Mouse (Mus musculus) kidney, adult 2 months (tissue): Measurements from ENCODE around the gene Kif1bp. TPM values are rescaled to one million over a fixed set of nuclear protein-coding genes. Genes with fewer than 3 reads are reported as not detected.

Experiments used
- DNase-seq: peaks from one replicate; pipeline ENCODE4 v3.0.0; 2021
- H3K27ac ChIP-seq: fragments of 200-500 bp; 2 replicates; pipeline ENCODE4 v1.5.1; 2012; ENCODE audit warnings: low read depth, low read length, control low read depth, inconsistent platforms; ENCODE audit not compliant: insufficient read depth
- H3K27me3 ChIP-seq: fragments of 200-500 bp; replicated peaks from 2 replicates; pipeline ENCODE4 v1.6.1; 2012; ENCODE audit warnings: mild to moderate bottlenecking, moderate library complexity, low read length, inconsistent platforms; ENCODE audit not compliant: control insufficient read depth, insufficient read depth
- H3K36me3 ChIP-seq: fragments of 200-500 bp; 2 replicates; pipeline ENCODE4 v1.6.1; 2012; ENCODE audit warnings: mild to moderate bottlenecking, moderate library complexity, low read length, inconsistent platforms; ENCODE audit not compliant: control insufficient read depth, insufficient read depth
- H3K4me1 ChIP-seq: fragments of 200-500 bp; 2 replicates; pipeline ENCODE4 v1.6.1; 2011; ENCODE audit warnings: low read length; ENCODE audit not compliant: control insufficient read depth, insufficient read depth
- H3K4me3 ChIP-seq: fragments of 200-500 bp; 2 replicates; pipeline ENCODE4 v1.5.1; 2011; ENCODE audit warnings: mild to moderate bottlenecking, low read depth, low read length, control low read depth; ENCODE audit not compliant: insufficient read depth
- CTCF ChIP-seq: fragments of 200-500 bp; conservative IDR thresholded peaks from 2 replicates; pipeline ENCODE4 v1.5.1; 2011; ENCODE audit warnings: low read depth, mild to moderate bottlenecking, control low read depth, low read length, moderate library complexity, mixed read lengths; ENCODE audit not compliant: insufficient read depth, insufficient read length
- POLR2A ChIP-seq: fragments of 200-500 bp; IDR thresholded peaks from one replicate; pipeline ENCODE4 v1.6.1; 2011; ENCODE audit warnings: low read depth, low read length, control low read depth
- WGBS: fragments of 180-500 bp; shearing (Covaris S2); methylation state at CpG from one replicate; pipeline ENCODE4 v1.1.7; 2018; 5-methylcytosine and 5-hydroxymethylcytosine counted together
- polyA plus RNA-seq: library from polyadenylated mRNA; depleted of rRNA; stranded (reverse); fragments of >200 nt; gene quantifications from 2 replicates; pipeline ENCODE4 v1.2.3, GENCODE M21; 2012

Gene Kif1bp
- polyA plus RNA-seq, 1 experiment, result 31.0 TPM

DNA sequence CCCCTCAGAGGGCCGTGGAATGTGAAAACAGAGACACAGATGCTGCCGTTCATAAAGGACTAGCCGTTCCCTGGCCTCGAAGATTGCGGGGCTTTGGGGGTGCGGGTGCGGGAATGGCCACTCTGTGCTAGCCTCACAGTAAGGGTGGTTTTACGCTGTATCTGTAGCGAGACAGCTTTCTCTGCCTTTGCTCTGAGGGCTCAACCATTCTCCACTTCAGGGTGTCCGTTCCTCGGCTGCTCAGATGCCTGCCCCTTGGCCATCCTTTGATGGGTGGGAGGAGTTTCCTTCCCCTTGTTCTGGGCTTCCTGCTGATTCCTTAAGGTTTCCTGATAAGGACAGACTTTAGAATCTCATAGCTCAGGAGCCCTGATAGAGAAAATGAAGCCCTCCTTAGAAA lies 69.8 kb downstream of the Kif1bp start:
- Histone ChIP-seq H3K4me1 (no peaks in the 10 kb centered on the region), H3K27ac (peak overlapping the region; percentile 82), H3K27me3 (no peaks in the 10 kb centered on the region), H3K4me3 (peak overlapping the region; percentile 50), H3K36me3 (no peaks in the 10 kb centered on the region)
- WGBS, result 4% methylated on average over 11 of the region's 11 CpGs
- peak; percentile 79 for DNase-seq
- TF ChIP-seq CTCF, result no peak
- no peak for TF ChIP-seq POLR2A

DNA sequence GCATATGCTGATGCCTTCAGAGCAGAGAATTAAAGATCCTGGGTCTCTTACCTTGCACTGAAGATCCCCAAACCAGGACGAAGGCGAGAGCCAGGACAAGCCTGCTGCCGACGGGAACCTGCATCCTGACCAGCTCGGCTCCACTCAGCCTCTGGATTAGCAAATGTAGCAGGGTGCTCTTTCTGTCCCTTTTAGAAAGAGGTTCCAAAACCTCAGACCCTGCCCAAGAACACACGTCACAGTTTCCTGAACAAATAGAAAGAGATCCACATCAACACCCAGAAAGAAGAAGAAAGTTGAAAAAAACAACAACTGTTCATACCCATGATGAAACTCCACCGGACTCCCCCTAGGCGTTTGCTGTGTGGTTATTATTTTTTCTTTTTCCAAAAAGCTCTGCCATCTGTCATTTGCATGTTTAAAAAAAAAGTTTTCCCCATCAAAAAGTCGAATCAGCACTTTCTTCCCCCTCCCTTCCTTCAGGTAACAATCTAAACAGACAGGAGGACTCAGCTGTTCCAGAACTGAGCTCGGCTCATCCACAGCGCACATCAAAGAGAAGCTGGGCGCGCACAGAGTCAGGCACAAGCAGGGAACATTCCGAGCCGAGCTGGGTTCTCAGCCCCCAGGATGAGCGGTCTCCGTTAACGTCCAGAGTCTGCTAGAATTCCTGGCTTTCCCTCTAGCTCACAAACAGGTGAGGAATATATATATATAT lies 70.5 kb downstream of the Kif1bp start:
- H3K27ac ChIP-seq, result peak overlapping the region; percentile 82
- no peaks in the 10 kb centered on the region for H3K27me3 ChIP-seq
- DNase-seq, result peak; percentile 86
- peak overlapping the region; percentile 53 for H3K4me3 ChIP-seq
- 9% methylated on average over 18 of the region's 18 CpGs for WGBS
- H3K4me1 ChIP-seq, result no peaks in the 10 kb centered on the region
- H3K36me3 ChIP-seq, result no peaks in the 10 kb centered on the region
- TF ChIP-seq POLR2A (peak; percentile 60), CTCF (no peak)

DNA sequence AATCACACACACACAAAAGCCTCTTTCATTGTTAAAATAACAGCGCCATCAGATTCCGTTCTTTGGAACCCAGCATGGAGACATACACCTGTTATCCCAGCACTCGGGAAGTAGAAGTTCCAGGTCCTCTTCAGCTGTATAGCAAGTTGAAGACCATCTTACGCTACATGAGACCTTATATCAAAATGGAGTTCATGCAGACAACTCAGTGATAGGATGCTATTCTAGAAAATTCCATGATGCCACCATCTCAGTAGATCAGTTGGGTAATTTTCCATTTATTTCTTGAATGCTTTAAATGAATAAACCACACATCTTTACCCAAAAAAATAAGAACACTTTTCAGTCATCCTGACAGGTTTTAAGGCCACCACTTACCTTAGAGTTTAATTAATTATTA lies 71.2 kb downstream of the Kif1bp start:
- DNase-seq, result no peak
- H3K4me3 ChIP-seq, result peak overlapping the region; percentile 11; the same call in 1 of the 2 replicates
- WGBS, result 69% methylated on average over 4 of the region's 4 CpGs
- no peaks in the 10 kb centered on the region for H3K36me3 ChIP-seq
- TF ChIP-seq POLR2A, result no peak
- no peak for TF ChIP-seq CTCF
- peak overlapping the region; percentile 48; the same call in 1 of the 2 replicates for H3K27ac ChIP-seq
- no peaks in the 10 kb centered on the region for H3K4me1 ChIP-seq
- H3K27me3 ChIP-seq, result no peaks in the 10 kb centered on the region

DNA sequence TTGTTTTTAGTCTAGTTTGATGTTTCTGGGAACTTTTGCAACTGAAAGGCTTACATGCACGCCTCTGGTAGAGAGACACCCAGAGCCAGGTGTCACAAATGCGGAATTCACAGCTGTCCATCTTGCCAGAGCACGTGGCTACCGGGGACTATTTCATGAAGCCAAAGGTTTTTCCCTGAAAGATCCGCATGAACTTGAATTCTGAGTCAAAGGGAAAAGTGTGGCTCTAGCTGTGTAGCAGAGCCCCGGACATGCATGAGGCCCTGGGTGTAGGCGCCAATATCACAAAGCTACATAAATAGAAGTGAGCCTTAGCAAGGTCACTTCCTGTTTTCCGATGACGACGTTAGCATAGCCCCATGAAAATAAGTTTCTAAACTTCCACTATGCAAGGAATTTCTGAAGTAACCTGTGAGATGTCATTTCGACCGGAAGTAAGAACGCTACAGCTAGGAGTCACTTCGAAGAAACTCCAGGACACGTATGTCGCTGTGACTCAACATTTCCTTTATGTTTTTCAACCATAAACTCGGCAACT lies 72.2 kb downstream of the Kif1bp start:
- Histone ChIP-seq H3K27ac (peak overlapping the region; percentile 45; the same call in 1 of the 2 replicates), H3K27me3 (no peaks in the 10 kb centered on the region), H3K4me1 (no peaks in the 10 kb centered on the region), H3K36me3 (no peaks in the 10 kb centered on the region), H3K4me3 (peak overlapping the region; percentile 11)
- TF ChIP-seq POLR2A (no peak), CTCF (no peak)
- 65% methylated on average over 17 of the region's 17 CpGs for WGBS
- peak; percentile 45 for DNase-seq

DNA sequence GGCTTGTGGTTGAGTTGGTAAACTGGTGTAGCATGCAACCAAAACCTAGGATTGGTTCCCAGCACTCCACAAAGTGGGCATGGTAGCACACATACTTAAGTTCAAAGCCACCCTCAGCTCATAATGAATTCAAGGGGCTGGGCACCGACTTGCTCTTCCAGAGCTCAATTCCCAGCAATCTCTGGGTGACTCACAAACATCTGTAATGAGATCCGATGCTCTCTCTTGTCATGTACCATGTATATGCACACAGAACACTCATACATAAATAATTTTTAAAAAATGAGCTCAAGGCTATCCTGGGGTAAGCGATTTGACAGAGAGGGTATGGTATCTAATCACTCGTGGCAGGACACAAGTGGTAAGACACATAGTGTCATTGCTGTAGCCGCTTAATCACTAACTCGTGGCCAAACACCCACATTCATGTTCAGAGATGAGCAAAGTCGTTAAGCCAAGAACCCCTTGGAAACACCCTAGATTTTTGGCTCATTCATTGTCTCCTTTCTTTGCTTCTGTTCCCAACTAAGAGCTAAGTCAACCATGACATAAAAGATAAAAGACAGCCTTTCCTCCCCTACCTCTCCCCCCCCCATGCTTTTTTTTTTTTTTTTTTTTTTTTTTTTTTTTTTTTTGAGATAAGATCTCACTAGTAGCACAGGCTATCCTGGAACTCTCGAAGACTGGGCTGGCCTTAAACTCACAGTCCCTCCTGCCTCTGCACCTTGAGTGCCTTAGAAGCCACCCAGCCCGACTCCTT lies 72.9 kb downstream of the Kif1bp start:
- no peak for TF ChIP-seq CTCF
- no peak for TF ChIP-seq POLR2A
- no peaks in the 10 kb centered on the region for H3K4me1 ChIP-seq
- no peak for DNase-seq
- H3K4me3 ChIP-seq, result peak overlapping the region; percentile 11; the same call in 1 of the 2 replicates
- H3K27me3 ChIP-seq, result no peaks in the 10 kb centered on the region
- 73% methylated on average over 9 of the region's 9 CpGs for WGBS
- peak overlapping the region; percentile 45; the same call in 1 of the 2 replicates for H3K27ac ChIP-seq
- H3K36me3 ChIP-seq, result no peaks in the 10 kb centered on the region

DNA sequence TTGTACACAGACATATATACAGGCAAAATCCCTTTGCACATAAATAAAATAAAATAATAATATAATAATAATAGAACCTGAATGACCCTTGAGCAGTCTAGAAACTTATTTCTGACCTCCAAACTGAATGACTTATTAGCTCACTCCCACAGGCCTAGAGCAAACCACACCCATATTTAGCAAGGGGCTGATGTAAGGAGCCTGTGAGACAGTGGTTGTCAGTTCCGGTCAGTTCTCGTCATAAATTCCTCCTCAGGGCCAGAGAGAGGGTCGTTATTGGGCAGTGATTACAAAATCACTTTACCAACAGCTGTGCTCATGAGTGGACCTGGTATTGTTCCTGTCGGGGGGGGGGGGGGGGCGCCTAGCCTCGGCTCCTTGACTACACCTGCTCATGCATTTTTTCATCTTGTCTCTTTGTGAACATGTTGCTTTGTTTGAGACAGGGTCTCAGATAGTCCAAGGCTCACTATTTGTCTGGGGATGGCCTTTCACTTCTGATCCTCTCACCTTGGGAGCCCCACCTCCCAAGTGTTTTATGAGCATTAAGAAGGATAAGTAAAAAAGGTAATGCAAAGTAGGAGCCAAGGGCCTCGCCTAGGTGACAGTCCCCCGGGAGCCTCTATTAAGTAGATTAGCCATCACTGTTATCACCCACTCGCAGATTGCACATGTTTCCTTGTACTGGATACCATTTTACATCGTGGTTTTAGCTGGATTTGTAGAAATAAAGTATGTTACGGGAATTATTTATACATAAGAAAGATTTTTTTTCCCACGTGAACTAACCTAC lies 74.2 kb downstream of the Kif1bp start:
- 62% methylated on average over 12 of the region's 12 CpGs for WGBS
- H3K27ac ChIP-seq, result peak overlapping the region; percentile 65; the same call in 1 of the 2 replicates
- no peak for DNase-seq

More for the DNA sequence above, 74.2 kb downstream of the Kif1bp start:
- Histone ChIP-seq H3K36me3 (no peaks in the 10 kb centered on the region), H3K27me3 (no peaks in the 10 kb centered on the region), H3K4me3 (no peak overlapping the region; the same call in 1 of the 2 replicates), H3K4me1 (no peaks in the 10 kb centered on the region)
- TF ChIP-seq CTCF (no peak), POLR2A (no peak)
